Mouse (Mus musculus): ENCODE data around the gene Magi2.
"Not testable (repeated sequence)": the region's sequence is repeated elsewhere in the genome, so short reads cannot be mapped to it uniquely, and the experiment has no call there.

The Magi2 gene

GRCm38 (mm10) chr5:20241523-20241922 is 1014.7 kb downstream of the Magi2 start:
- no peak for DNase-seq (ENCODE audit: low read depth, low spot score)

GRCm38 (mm10) chr5:20242496-20242895 is 1015.7 kb downstream of the Magi2 start:
- no peak for DNase-seq (ENCODE audit: low read depth, low spot score)

GRCm38 (mm10) chr5:20249382-20249781 is 1022.5 kb downstream of the Magi2 start:
- no peak for DNase-seq (ENCODE audit: low read depth, low spot score)

- no peak for DNase-seq (ENCODE audit: low read depth, low spot score)
These were observed 1024.7 kb downstream of the Magi2 start for GRCm38 (mm10) chr5:20251541-20251940.

GRCm38 (mm10) chr5:20256150-20256868 is 1029.5 kb downstream of the Magi2 start:
- DNase-seq (ENCODE audit: low read depth, low spot score) = no peak

GRCm38 (mm10) chr5:20256933-20257332 is 1030.1 kb downstream of the Magi2 start:
- DNase-seq (ENCODE audit: low read depth, low spot score) = no peak

- no peak for DNase-seq (ENCODE audit: low read depth, low spot score)
These were observed 1030.6 kb downstream of the Magi2 start for GRCm38 (mm10) chr5:20257419-20257818.

- DNase-seq (ENCODE audit: low read depth, low spot score) = no peak
These were observed 1032.9 kb downstream of the Magi2 start for GRCm38 (mm10) chr5:20259719-20260118.

- not testable (repeated sequence) for DNase-seq (ENCODE audit: low read depth, low spot score)
These were observed 1045.8 kb downstream of the Magi2 start for GRCm38 (mm10) chr5:20272680-20273079.

GRCm38 (mm10) chr5:20275632-20276031 is 1048.8 kb downstream of the Magi2 start:
- no peak for DNase-seq (ENCODE audit: low read depth, low spot score)

GRCm38 (mm10) chr5:20285080-20285840 is 1058.4 kb downstream of the Magi2 start:
- DNase-seq (ENCODE audit: low read depth, low spot score) = no peak

- no peak for DNase-seq (ENCODE audit: low read depth, low spot score)
These were observed 1067.7 kb downstream of the Magi2 start for GRCm38 (mm10) chr5:20294521-20294920.

- no peak for DNase-seq (ENCODE audit: low read depth, low spot score)
These were observed 1073.0 kb downstream of the Magi2 start for GRCm38 (mm10) chr5:20299816-20300215.

- DNase-seq (ENCODE audit: low read depth, low spot score) = no peak
These were observed 1076.5 kb downstream of the Magi2 start for GRCm38 (mm10) chr5:20303056-20303965.

- no peak for DNase-seq (ENCODE audit: low read depth, low spot score)
These were observed 1094.1 kb downstream of the Magi2 start for GRCm38 (mm10) chr5:20320970-20321369.

GRCm38 (mm10) chr5:20325290-20325689 is 1098.5 kb downstream of the Magi2 start:
- no peak for DNase-seq (ENCODE audit: low read depth, low spot score)

GRCm38 (mm10) chr5:20328901-20329300 is 1102.1 kb downstream of the Magi2 start:
- DNase-seq (ENCODE audit: low read depth, low spot score) = no peak

GRCm38 (mm10) chr5:20330025-20330424 is 1103.2 kb downstream of the Magi2 start:
- DNase-seq (ENCODE audit: low read depth, low spot score) = no peak

GRCm38 (mm10) chr5:20332574-20332973 is 1105.7 kb downstream of the Magi2 start:
- no peak for DNase-seq (ENCODE audit: low read depth, low spot score)

GRCm38 (mm10) chr5:20334549-20334948 is 1107.7 kb downstream of the Magi2 start:
- DNase-seq (ENCODE audit: low read depth, low spot score) = no peak

GRCm38 (mm10) chr5:20352941-20353340 is 1126.1 kb downstream of the Magi2 start:
- DNase-seq (ENCODE audit: low read depth, low spot score) = no peak

GRCm38 (mm10) chr5:20358437-20358836 is 1131.6 kb downstream of the Magi2 start:
- DNase-seq (ENCODE audit: low read depth, low spot score) = no peak
